Mouse (Mus musculus): ENCODE measurements at regions not wholly inside any gene's neighbourhood (a gene's known extent, or its start where the extent isn't known, plus 50 kb on each side); places are given as distances from the start of the nearest gene placed in this dataset.

GRCm38 (mm10) chr6:141136664-141137375 lies 112.2 kb upstream of the Pde3a start:
- DNase-seq (ENCODE audit: low spot score in 2 of 2): no peak

- DNase-seq (ENCODE audit: low spot score in 2 of 2): no peak
Measured at GRCm38 (mm10) chr6:141141016-141141415, 108.1 kb upstream of the Pde3a start.

GRCm38 (mm10) chr6:141148417-141149169 lies 100.5 kb upstream of the Pde3a start:
- no peak for DNase-seq (ENCODE audit: low spot score in 2 of 2)

- no peak for DNase-seq (ENCODE audit: low spot score in 2 of 2)
Measured at GRCm38 (mm10) chr6:141149170-141149917, 99.7 kb upstream of the Pde3a start.

- DNase-seq (ENCODE audit: low spot score in 2 of 2): no peak
Measured at GRCm38 (mm10) chr6:141159326-141159725, 89.7 kb upstream of the Pde3a start.

GRCm38 (mm10) chr6:141161626-141162233 lies 87.3 kb upstream of the Pde3a start:
- no peak for DNase-seq (ENCODE audit: low spot score in 2 of 2)

GRCm38 (mm10) chr6:141167270-141167669 lies 81.8 kb upstream of the Pde3a start:
- DNase-seq (ENCODE audit: low spot score in 2 of 2): no peak

- DNase-seq (ENCODE audit: low spot score in 2 of 2): no peak
Measured at GRCm38 (mm10) chr6:141168356-141168755, 80.7 kb upstream of the Pde3a start.

- DNase-seq (ENCODE audit: low spot score in 2 of 2): no peak
Measured at GRCm38 (mm10) chr6:141183782-141184181, 65.3 kb upstream of the Pde3a start.

- DNase-seq (ENCODE audit: low spot score in 2 of 2): no peak
Measured at GRCm38 (mm10) chr6:141188036-141188435, 61.0 kb upstream of the Pde3a start.

- no peak for DNase-seq (ENCODE audit: low spot score in 2 of 2)
Measured at GRCm38 (mm10) chr6:141189093-141189492, 60.0 kb upstream of the Pde3a start.

- DNase-seq (ENCODE audit: low spot score in 2 of 2): no peak
Measured at GRCm38 (mm10) chr6:141189701-141190100, 59.4 kb upstream of the Pde3a start.

GRCm38 (mm10) chr6:141190383-141190782 lies 58.7 kb upstream of the Pde3a start:
- DNase-seq (ENCODE audit: low spot score in 2 of 2): no peak

GRCm38 (mm10) chr6:141197501-141197900 lies 51.6 kb upstream of the Pde3a start:
- DNase-seq (ENCODE audit: low spot score in 2 of 2): no peak
